Mouse (Mus musculus): ENCODE measurements around the gene Fto.

Fto gene

GRCm38 (mm10) chr8:91496000-91496399 is 182.7 kb downstream of the Fto start:
- no peak for DNase-seq (ENCODE audit: low spot score in 2 of 2)

GRCm38 (mm10) chr8:91496936-91497335 is 183.6 kb downstream of the Fto start:
- DNase-seq (ENCODE audit: low spot score in 2 of 2), result no peak

GRCm38 (mm10) chr8:91498611-91499010 is 185.3 kb downstream of the Fto start:
- DNase-seq (ENCODE audit: low spot score in 2 of 2), result no peak

GRCm38 (mm10) chr8:91499303-91499702 is 186.0 kb downstream of the Fto start:
- no peak for DNase-seq (ENCODE audit: low spot score in 2 of 2)

DNA sequence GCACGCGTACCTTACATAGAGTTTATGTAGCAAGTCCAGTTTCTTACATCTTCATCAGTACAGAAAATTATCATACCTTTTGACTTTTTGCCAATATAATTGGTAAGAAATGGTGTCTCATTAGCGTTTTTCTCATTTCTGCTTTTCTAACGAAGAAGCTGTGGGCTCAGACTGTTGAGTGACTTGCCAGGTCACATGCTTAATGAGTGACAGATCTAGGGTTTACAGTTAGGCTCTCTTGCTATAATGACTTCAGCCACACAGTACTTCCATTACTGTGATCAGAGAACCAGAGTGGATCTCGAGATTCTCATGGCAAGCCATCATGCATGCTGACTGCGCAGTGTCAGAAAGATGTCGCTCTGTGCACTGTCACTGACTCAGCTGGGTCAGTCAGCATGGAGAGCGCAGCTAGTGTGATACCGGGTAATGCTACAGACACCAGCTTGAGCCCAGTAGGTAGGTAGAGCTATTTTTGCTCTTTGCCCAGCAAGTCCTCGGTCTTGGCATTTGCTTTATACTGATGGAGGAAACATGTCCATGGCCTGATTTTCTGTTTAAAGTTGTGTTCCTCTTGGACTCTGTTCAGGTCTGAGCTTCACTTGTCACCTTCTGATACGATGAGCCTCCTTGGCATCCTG is 188.8 kb downstream of the Fto start:
- no peak for DNase-seq (ENCODE audit: low spot score in 2 of 2)

DNA sequence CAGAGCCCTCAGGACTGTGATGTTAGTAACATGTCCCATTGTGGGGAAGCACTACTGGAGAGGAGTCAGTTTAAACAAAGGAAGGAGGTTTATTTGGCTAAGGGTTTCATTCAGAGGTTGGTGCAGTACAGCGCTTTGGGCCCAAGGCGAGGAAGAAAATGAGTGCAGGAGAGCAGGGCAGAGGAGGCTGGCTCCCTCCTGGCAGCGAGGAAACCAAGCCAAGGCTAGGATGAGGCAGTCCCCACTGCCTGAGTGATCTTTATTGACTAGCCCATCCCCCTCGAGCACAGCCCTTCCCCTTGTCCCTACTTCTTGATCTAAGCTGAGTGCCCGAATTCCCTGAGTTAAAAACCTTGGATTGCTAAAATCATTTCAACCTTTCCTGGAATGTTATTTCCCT is 189.5 kb downstream of the Fto start:
- DNase-seq (ENCODE audit: low spot score in 2 of 2), result no peak

GRCm38 (mm10) chr8:91504360-91504759 is 191.0 kb downstream of the Fto start:
- no peak for DNase-seq (ENCODE audit: low spot score in 2 of 2)

DNA sequence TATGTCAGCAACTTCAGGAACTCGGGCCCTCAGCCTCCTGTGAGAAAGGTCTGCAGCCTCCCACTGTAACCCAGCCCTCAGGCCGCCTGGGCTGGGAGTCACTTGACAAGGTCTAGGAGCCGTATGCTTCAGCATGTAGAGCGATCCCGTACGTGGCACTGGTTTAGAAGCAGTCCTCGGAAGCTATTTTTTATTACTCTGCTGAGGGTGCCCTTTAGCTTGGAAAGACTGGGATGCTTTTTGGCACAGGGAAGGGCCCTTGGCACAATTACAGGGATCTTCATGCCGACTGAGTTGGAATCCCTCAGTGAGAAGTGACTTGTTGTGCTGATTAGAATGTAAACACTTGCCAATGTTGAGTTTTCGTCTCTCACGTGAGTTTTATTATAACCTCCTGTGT is 191.6 kb downstream of the Fto start:
- no peak for DNase-seq (ENCODE audit: low spot score in 2 of 2)

- no peak for DNase-seq (ENCODE audit: low spot score in 2 of 2)
Measured at GRCm38 (mm10) chr8:91505411-91505954, 192.2 kb downstream of the Fto start.

GRCm38 (mm10) chr8:91505997-91506672 is 192.8 kb downstream of the Fto start:
- no peak for DNase-seq (ENCODE audit: low spot score in 2 of 2)

GRCm38 (mm10) chr8:91506682-91507257 is 193.4 kb downstream of the Fto start:
- DNase-seq (ENCODE audit: low spot score in 2 of 2), result no peak

DNA sequence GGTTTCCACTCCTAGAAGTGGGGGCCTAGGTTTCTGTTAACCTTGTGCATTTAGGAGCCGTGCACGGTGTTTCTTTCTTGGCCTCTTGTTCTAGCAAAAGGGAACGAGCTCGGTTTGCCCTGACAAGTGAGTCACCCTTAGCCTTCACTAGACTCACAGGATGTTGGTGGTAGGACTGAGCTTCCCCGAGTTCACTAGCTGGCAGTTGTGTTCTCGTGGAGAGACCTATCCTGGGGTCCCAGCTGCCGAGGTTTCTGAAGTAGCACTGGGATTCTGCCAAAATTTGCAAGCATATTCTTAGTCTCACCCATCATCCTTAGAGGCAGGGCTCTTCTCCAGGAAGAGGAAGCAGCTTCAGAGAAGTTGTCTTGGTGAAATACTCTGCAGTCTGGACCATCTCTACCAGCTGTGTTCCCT is 194.4 kb downstream of the Fto start:
- no peak for DNase-seq (ENCODE audit: low spot score in 2 of 2)

DNA sequence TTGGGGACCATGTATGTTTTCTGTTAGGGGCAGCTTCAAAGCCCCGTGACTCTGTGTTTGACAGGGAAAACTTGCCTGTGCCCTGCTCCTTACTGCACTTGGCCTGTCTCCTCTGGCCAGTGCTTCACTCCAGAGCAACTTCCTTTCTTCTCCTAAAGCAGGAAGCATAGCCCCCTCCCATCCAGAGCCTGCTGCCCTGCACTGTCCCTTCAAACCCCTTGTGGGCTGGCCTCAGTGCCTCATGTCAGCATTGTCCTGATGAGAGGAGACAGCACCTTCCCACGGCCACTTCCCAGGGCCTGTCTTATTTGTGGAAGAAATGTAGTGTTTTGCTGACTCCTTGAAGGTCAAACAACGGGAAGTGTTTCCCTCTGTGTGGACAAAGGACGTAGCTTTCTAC is 195.0 kb downstream of the Fto start:
- no peak for DNase-seq (ENCODE audit: low spot score in 2 of 2)

DNA sequence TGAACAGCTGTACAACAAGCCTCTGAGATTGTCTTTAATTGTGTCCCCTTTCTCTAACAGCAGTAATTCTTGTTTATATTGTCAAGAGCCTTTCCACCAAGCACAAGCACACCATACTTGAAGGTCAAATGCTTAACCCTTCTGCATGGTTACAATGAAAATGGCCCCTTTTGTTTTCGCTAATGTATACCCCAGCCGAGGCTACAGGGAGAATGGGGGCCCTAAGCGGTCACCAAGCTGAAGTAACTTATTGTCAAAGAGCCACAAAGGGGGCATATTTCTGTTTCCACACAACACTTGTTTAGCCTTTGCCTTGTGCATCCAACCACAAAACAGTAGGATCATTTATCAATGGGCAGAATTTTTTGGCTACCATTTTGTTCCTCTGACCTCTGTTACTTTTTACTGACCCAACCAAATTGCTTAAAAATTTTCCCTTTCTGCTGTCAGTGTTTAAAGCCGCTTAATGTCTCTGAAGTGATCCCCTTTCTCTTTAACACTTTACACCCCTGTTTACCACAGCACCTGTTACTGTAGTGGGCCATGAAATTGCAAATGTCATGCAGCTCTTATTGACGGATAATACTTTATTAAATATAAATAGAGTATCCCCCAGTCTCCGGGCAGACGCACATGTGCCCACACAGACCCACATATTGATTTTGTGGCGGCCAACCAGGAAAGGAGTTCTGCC is 196.0 kb downstream of the Fto start:
- DNase-seq (ENCODE audit: low spot score in 2 of 2), result no peak

DNA sequence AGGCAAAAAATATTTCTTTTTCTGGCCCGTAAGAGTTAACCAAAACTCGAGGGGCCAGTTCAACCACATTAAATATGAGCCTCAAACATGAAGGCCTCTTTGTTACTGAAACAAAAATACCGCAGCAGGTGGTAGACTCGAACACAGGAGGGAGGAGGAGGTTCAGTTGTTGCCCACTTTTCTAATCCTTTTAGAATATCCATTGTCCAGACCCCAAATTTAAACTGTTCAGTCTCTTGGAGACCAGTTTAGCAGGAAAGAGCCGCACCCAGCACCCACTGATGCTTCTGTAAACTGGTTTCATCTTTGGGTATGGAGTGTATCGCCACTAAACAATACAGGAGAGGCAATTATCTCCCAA is 196.6 kb downstream of the Fto start:
- DNase-seq (ENCODE audit: low spot score in 2 of 2), result no peak

- no peak for DNase-seq (ENCODE audit: low spot score in 2 of 2)
Measured at GRCm38 (mm10) chr8:91510716-91511115, 197.4 kb downstream of the Fto start.

GRCm38 (mm10) chr8:91511943-91512342 is 198.6 kb downstream of the Fto start:
- no peak for DNase-seq (ENCODE audit: low spot score in 2 of 2)

GRCm38 (mm10) chr8:91514752-91515478 is 201.6 kb downstream of the Fto start:
- no peak for DNase-seq (ENCODE audit: low spot score in 2 of 2)

- no peak for DNase-seq (ENCODE audit: low spot score in 2 of 2)
Measured at GRCm38 (mm10) chr8:91516422-91516821, 203.1 kb downstream of the Fto start.

- DNase-seq (ENCODE audit: low spot score in 2 of 2), result no peak
Measured at GRCm38 (mm10) chr8:91518085-91518484, 204.8 kb downstream of the Fto start.

DNA sequence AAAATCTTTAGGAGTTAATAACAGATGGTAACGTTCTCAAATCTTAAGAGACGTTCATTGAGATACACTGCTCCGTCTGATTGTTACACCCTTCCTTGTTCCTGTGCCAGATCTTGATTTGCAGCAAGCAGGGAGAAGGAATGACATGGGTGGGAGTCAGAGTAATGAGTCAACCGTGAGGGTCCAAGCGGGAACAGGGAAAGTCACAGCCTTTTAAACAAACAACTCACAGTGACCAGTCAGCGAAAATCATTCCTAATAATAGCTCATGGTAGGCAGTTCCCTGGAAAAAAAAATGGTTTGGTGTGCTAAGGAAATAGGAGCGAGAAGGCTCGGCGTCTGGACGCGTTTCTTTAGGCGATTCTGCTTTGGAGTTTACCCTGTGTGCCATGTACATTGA is 208.9 kb downstream of the Fto start:
- no peak for DNase-seq (ENCODE audit: low spot score in 2 of 2)

Measured in left cerebral cortex, adult 9 months (tissue).